21 mouse cellular contexts compared by ENCODE assay signal in the genomic region with DNA sequence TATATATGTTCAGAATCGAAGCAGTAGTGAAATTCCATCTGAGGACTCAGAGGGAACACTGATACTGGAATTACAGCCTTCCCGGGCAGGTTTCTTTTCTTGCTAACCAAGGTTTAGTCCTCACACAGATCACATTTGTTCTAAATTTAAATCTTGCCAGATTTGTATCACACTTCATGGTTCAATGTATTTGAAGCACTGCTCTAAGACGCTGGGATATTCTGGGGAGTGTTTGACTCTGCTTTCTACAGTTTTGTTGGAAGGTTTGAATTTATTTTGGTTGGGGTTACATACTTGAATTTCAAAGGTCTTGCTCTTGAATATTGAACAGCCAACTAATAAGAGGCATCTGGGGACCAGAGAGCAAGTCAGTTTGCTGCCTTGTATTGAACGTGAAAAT.
DNase-seq lines count a peak whose midpoint lies in the region; ATAC-seq lines count a peak whose summit lies in the region.
"Had no signal": no experiment of that assay in that cellular context is flagged by ENCODE, and none has a peak within 500 bp of the region (broad histone marks: within the 10 kb centered on the region; RNA-seq: fewer than 3 reads in every experiment).

No protein-coding gene starts in this region.

- DNase-seq in frontal cortex, postnatal 14 days (ENCODE audit: low spot score in 2 of 2): no peak
- no peak for DNase-seq in left cerebral cortex, postnatal 10 days (ENCODE audit: extremely low spot score in 1 of 2, low spot score in 2 of 2)
- no peak for DNase-seq in heart, postnatal 10 days
- no peak for DNase-seq in urinary bladder, postnatal 10 days (ENCODE audit: low spot score)
- DNase-seq: adrenal gland, adult 2 months; adrenal gland, postnatal 10 days; adrenal gland, postnatal 25 days; cerebellum, adult 11 months; cerebellum, adult 18-20 months; cerebellum, adult 8-10 months; cerebellum, adult 9-11 months; cerebellum, postnatal 36 days; embryo, embryonic 11 days had no signal

- WGBS in embryonic facial prominence, embryonic 13.5 days: 26% methylated on average over 4 of the region's 4 CpGs
- 35% methylated on average over 4 of the region's 4 CpGs for WGBS in embryonic facial prominence, embryonic 15.5 days

- H3K4me3 ChIP-seq in embryonic facial prominence, embryonic 13.5 days: no peak overlapping the region
- H3K4me3 ChIP-seq in embryonic facial prominence, embryonic 15.5 days (replicated peaks): no peak overlapping the region
- H3K4me3 ChIP-seq: erythroblast, embryonic 14.5 days; forebrain, embryonic 10.5 days; forebrain, embryonic 12.5 days had no signal

- no peaks in the 10 kb centered on the region for H3K27me3 ChIP-seq in embryonic facial prominence, embryonic 13.5 days
- no peaks in the 10 kb centered on the region for H3K27me3 ChIP-seq in embryonic facial prominence, embryonic 15.5 days
- H3K27me3 ChIP-seq: forebrain, embryonic 12.5 days had no signal

- intact Hi-C loops in left cerebral cortex, postnatal 10 days (cut with DNase I): no loop called here
- intact Hi-C loops in heart, postnatal 10 days (cut with DNase I): no loop called here

- H3K4me2 ChIP-seq in embryonic facial prominence, embryonic 13.5 days: 0 out of 2 replicates have a peak overlapping the region, but pooled peaks have one; percentile 9
- no peak overlapping the region for H3K4me2 ChIP-seq in embryonic facial prominence, embryonic 15.5 days (replicated peaks)
- H3K4me2 ChIP-seq: forebrain, embryonic 12.5 days had no signal

- peak overlapping the region; percentile 80; the same call in 1 of the 2 replicates for H3K27ac ChIP-seq in embryonic facial prominence, embryonic 13.5 days
- H3K27ac ChIP-seq in embryonic facial prominence, embryonic 15.5 days (replicated peaks): peak overlapping the region; percentile 34; the same call in 1 of the 2 replicates
- H3K27ac ChIP-seq: forebrain, embryonic 10.5 days; forebrain, embryonic 12.5 days had no signal

- no peaks in the 10 kb centered on the region for H3K36me3 ChIP-seq in embryonic facial prominence, embryonic 13.5 days
- H3K36me3 ChIP-seq in embryonic facial prominence, embryonic 15.5 days: no peaks in the 10 kb centered on the region
- H3K36me3 ChIP-seq: forebrain, embryonic 10.5 days; forebrain, embryonic 12.5 days had no signal

- H3K4me1 ChIP-seq in embryonic facial prominence, embryonic 13.5 days: peaks cover 26% of the 10 kb centered on the region
- H3K4me1 ChIP-seq in embryonic facial prominence, embryonic 15.5 days: peaks cover 12% of the 10 kb centered on the region; the same call in 1 of the 2 replicates
- H3K4me1 ChIP-seq: forebrain, embryonic 10.5 days; forebrain, embryonic 12.5 days had no signal

- no peaks in the 10 kb centered on the region for H3K9me3 ChIP-seq in embryonic facial prominence, embryonic 13.5 days
- no peaks in the 10 kb centered on the region for H3K9me3 ChIP-seq in embryonic facial prominence, embryonic 15.5 days (replicated peaks)
- H3K9me3 ChIP-seq: forebrain, embryonic 10.5 days; forebrain, embryonic 12.5 days had no signal

- peak; percentile 81 for ATAC-seq in frontal cortex, adult (ENCODE audit: low TSS enrichment)
- ATAC-seq in embryonic facial prominence, embryonic 13.5 days (ENCODE audit: insufficient number of reproducible peaks, insufficient read depth, low FRiP score, low TSS enrichment, low read depth): no peak
- ATAC-seq in embryonic facial prominence, embryonic 15.5 days (ENCODE audit: insufficient number of reproducible peaks, low FRiP score, low TSS enrichment, low read depth): no peak
- ATAC-seq: forebrain, embryonic 14.5 days; forebrain, embryonic 16.5 days had no signal

- no peak overlapping the region for H3K9ac ChIP-seq in embryonic facial prominence, embryonic 13.5 days
- H3K9ac ChIP-seq in embryonic facial prominence, embryonic 15.5 days: no peak overlapping the region
- H3K9ac ChIP-seq: forebrain, embryonic 12.5 days had no signal
